Mouse (Mus musculus): ENCODE results near the gene Kcnk3. TPM values are rescaled to one million over a fixed set of nuclear protein-coding genes. Genes with fewer than 3 reads are reported as not detected.
A peak's percentile ranks its signal among the peaks of the same experiment; 100 is the strongest.

The Kcnk3 gene
- polyA plus RNA-seq (2014; fragmentation: Nextera tagmentation; extraction: Ambion mirVana), result 10.5 and 12.9 TPM in 2 replicates

DNA sequence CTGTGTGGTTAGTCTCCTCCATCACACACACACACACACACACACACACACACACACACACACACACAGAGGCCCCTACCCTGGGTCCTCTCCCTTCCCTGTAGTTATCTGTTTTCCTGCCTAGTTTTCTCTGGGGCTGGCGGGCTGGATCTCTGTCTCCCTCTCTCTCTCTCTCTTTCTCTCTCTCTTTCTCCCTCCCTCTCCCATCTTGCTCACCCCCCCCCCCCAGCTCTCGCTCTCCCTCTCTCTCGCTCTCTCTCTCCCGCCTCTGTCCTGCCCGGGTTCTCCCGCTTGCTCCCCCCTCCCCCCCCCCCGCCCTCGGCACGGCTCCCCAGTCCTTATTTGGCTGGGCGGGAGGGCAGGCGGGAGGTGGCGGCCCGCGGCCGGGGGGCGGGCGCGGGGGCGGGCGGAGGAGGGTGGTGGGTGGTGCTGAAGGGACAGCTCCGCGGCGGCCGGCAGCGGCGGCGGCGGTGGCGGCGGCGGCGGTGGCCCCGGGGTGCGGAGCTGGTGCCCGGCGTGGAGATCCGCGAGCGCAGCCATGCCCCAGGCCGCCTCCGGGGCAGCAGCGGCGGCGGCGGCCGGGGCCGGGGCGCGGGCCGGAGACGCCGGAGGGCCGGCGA lies at the start of gene Kcnk3:
TSS of gene Kcnk3 (plus strand) at position 490 of the 620 bp plus-strand sequence.
- peak within 1 kb of the TSS; percentile 61 for H3K4me3 ChIP-seq (ENCODE audit: low read depth, low read length)
- H3K4me2 ChIP-seq (ENCODE audit: low read depth, low read length), result peak within 1 kb of the TSS; percentile 91
- H3K9ac ChIP-seq (replicated peaks; ENCODE audit: low read depth, low read length), result peak within 1 kb of the TSS; percentile 80
- peaks cover 5% of the 10 kb centered on the region; the same call in 1 of the 2 replicates for H3K4me1 ChIP-seq (ENCODE audit: control insufficient read depth, insufficient read depth, low read length)
- ATAC-seq (ENCODE audit: low read depth), result peak; percentile 78
- no peaks in the 10 kb centered on the region for H3K9me3 ChIP-seq (ENCODE audit: control insufficient read depth, low read length)
- H3K27ac ChIP-seq (ENCODE audit: low read depth, low read length), result peak within 1 kb of the TSS; percentile 78
- peaks cover 6% of the 10 kb centered on the region; the same call in 1 of the 2 replicates for H3K27me3 ChIP-seq (ENCODE audit: control insufficient read depth, insufficient read depth, low read length)
- no peaks in the 10 kb centered on the region for H3K36me3 ChIP-seq (ENCODE audit: control insufficient read depth, insufficient read depth, low read length)
- WGBS, result 0% methylated on average over 20 of the region's 54 CpGs

DNA sequence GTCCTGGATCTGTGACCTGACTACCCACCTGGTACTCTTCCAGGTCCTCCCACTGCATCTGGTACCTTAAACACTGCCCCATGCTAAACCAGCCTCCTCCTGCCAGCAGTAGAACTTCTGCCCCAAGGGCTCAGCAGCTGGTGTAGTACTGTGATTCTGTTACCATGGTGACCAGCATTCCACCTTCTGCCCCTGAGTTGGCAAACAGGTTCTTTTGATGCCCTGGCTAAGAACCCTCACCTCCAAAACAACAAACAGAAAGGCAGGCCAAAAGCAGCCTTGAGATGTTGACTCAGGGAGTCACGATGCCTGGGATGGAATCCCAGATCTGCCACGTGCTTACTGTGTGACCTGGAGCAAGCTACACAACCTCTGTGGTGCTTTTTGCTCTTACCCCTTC lies 42.3 kb upstream of the Kcnk3 start, which contains the start of gene Cib4:
TSS of gene Cib4 (minus strand) at position 139 of the 400 bp plus-strand sequence.
- no peak within 1 kb of the TSS for H3K4me3 ChIP-seq (ENCODE audit: low read depth, low read length)
- H3K4me1 ChIP-seq (ENCODE audit: control insufficient read depth, insufficient read depth, low read length), result no peaks in the 10 kb centered on the region
- no peak for ATAC-seq (ENCODE audit: low read depth)
- H3K4me2 ChIP-seq (ENCODE audit: low read depth, low read length), result no peak within 1 kb of the TSS
- H3K27me3 ChIP-seq (ENCODE audit: control insufficient read depth, insufficient read depth, low read length), result no peaks in the 10 kb centered on the region
- no peaks in the 10 kb centered on the region for H3K36me3 ChIP-seq (ENCODE audit: control insufficient read depth, insufficient read depth, low read length)
- no peak within 1 kb of the TSS for H3K27ac ChIP-seq (ENCODE audit: low read depth, low read length)
- H3K9ac ChIP-seq (replicated peaks; ENCODE audit: low read depth, low read length), result no peak within 1 kb of the TSS
- WGBS, result 60% methylated on average over 2 of the region's 2 CpGs
- no peaks in the 10 kb centered on the region for H3K9me3 ChIP-seq (ENCODE audit: control insufficient read depth, low read length)

DNA sequence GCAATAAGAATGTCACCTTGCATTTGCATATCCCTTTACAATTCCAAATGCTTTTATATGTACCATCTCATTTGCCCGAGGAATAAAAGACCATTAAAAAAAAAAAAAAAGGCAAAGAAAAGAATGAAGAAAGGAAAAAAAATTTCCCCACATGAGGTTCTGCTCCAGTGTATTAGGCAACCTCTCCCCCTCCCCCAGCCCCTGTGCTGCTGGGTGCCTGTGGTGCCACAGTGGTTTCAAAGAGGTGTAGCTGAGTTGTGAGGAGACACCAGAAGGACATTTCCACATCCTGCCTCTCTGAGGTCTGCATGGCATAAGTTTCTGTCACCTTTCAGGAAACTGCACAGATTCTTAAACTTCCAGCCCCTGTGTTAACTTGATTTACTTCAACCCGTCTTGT lies 39.3 kb upstream of the Kcnk3 start:
- no peaks in the 10 kb centered on the region for H3K36me3 ChIP-seq (ENCODE audit: control insufficient read depth, insufficient read depth, low read length)
- no peak overlapping the region for H3K4me3 ChIP-seq (ENCODE audit: low read depth, low read length)
- H3K4me1 ChIP-seq (ENCODE audit: control insufficient read depth, insufficient read depth, low read length), result no peaks in the 10 kb centered on the region
- H3K9me3 ChIP-seq (ENCODE audit: control insufficient read depth, low read length), result no peaks in the 10 kb centered on the region
- no peak overlapping the region for H3K9ac ChIP-seq (replicated peaks; ENCODE audit: low read depth, low read length)
- H3K27ac ChIP-seq (ENCODE audit: low read depth, low read length), result no peak overlapping the region
- no peaks in the 10 kb centered on the region for H3K27me3 ChIP-seq (ENCODE audit: control insufficient read depth, insufficient read depth, low read length)
- H3K4me2 ChIP-seq (ENCODE audit: low read depth, low read length), result no peak overlapping the region
- ATAC-seq (ENCODE audit: low read depth), result no peak
- 54% methylated on average over 2 of the region's 2 CpGs for WGBS

DNA sequence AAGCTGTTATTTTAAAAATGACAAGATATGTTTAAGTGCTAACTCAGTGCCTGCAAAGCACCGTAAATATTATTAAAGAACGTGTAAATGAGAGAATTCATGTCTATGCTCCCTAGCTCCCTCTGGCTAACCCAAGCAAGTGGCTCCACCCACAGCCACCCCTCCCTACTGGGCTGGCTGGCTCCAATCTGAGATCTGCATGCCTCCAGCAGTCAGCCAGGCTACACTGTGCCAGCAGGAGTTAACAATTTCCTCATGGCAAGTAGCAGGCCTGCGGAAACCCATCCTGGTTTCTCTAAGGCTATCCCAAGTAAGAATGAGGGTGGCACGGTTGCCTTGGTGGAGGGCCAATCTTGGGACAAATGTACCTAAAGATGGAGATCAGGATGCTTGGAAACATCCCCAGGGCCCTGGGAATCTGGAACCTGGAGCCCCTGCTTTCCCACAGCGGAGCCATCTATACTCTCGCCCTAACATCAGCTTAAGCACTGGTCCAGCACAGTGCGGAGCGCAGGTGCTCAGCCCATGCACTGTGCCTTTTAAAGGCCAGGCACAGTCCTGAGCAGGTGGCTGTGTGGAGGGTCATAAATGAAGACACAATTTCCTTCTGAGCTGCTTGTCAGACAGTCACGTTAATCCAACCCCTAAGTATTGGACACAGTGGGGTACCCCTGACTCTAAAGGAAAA lies 37.5 kb upstream of the Kcnk3 start:
- no peaks in the 10 kb centered on the region for H3K27me3 ChIP-seq (ENCODE audit: control insufficient read depth, insufficient read depth, low read length)
- ATAC-seq (ENCODE audit: low read depth), result peak; percentile 58; the same call in 1 of the 2 replicates
- no peak overlapping the region for H3K4me2 ChIP-seq (ENCODE audit: low read depth, low read length)
- no peak overlapping the region for H3K9ac ChIP-seq (replicated peaks; ENCODE audit: low read depth, low read length)
- H3K27ac ChIP-seq (ENCODE audit: low read depth, low read length), result no peak overlapping the region
- no peak overlapping the region for H3K4me3 ChIP-seq (ENCODE audit: low read depth, low read length)
- WGBS, result 60% methylated on average over 9 of the region's 9 CpGs
- H3K4me1 ChIP-seq (ENCODE audit: control insufficient read depth, insufficient read depth, low read length), result no peaks in the 10 kb centered on the region
- H3K9me3 ChIP-seq (ENCODE audit: control insufficient read depth, low read length), result no peaks in the 10 kb centered on the region
- no peaks in the 10 kb centered on the region for H3K36me3 ChIP-seq (ENCODE audit: control insufficient read depth, insufficient read depth, low read length)

DNA sequence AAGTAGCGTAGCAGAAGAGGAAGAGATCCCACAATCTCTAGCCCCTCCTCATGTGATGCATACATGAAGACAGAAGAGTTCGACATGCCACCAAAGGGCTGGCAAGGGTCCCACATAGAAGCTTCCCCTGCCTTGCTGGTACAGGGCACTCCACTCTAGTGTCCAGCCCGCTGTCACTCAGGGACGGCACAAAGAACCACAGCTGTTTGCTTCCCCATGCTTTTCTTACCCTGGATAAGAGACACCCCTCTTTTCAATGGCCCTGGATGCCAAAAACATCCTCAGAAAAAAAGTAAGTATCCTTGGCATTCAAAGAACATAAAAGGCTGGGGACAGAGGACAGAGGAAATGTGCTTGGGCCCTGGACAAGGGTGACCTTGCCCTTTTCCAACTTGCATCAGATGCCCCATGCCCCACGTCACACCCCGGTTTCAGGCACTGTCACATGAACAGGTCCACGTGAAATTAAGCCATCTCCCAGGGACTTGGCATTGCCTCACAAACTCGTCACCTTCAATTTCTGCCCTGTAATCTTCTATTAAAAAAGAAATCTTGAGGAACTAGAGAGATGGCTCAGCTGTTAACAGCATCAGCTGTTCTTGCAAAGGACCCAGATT lies 36.8 kb upstream of the Kcnk3 start:
- H3K27me3 ChIP-seq (ENCODE audit: control insufficient read depth, insufficient read depth, low read length), result no peaks in the 10 kb centered on the region
- H3K36me3 ChIP-seq (ENCODE audit: control insufficient read depth, insufficient read depth, low read length), result no peaks in the 10 kb centered on the region
- H3K4me2 ChIP-seq (ENCODE audit: low read depth, low read length), result no peak overlapping the region
- H3K4me3 ChIP-seq (ENCODE audit: low read depth, low read length), result no peak overlapping the region
- no peak for ATAC-seq (ENCODE audit: low read depth)
- H3K9me3 ChIP-seq (ENCODE audit: control insufficient read depth, low read length), result no peaks in the 10 kb centered on the region
- no peak overlapping the region for H3K27ac ChIP-seq (ENCODE audit: low read depth, low read length)
- 85% methylated on average over 8 of the region's 8 CpGs for WGBS
- no peaks in the 10 kb centered on the region for H3K4me1 ChIP-seq (ENCODE audit: control insufficient read depth, insufficient read depth, low read length)
- H3K9ac ChIP-seq (replicated peaks; ENCODE audit: low read depth, low read length), result no peak overlapping the region

DNA sequence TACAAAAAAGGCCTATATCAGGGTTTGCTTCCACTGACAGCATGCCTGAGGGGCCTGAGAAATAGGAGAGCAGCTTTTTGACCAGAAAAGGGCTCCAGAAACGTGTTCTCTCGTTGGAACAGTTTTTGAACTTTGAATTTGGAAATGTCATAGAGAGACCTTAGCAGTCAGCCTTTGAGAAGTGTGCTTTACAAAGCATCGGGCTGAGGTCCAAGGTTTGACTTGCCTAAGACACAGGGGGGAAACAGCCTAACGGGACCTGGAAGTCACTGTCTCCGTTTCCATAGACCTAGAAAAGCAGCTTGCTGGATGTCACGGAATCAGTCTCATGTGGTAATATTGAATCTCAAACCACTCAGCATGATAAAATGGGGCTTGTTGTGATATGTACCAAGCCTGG lies 36.0 kb upstream of the Kcnk3 start:
- Histone ChIP-seq H3K9ac (replicated peaks; ENCODE audit: low read depth, low read length) (no peak overlapping the region), H3K4me2 (ENCODE audit: low read depth, low read length) (no peak overlapping the region), H3K27me3 (ENCODE audit: control insufficient read depth, insufficient read depth, low read length) (no peaks in the 10 kb centered on the region), H3K36me3 (ENCODE audit: control insufficient read depth, insufficient read depth, low read length) (no peaks in the 10 kb centered on the region), H3K27ac (ENCODE audit: low read depth, low read length) (no peak overlapping the region), H3K4me3 (ENCODE audit: low read depth, low read length) (no peak overlapping the region), H3K4me1 (ENCODE audit: control insufficient read depth, insufficient read depth, low read length) (no peaks in the 10 kb centered on the region), H3K9me3 (ENCODE audit: control insufficient read depth, low read length) (no peaks in the 10 kb centered on the region)
- no peak for ATAC-seq (ENCODE audit: low read depth)
- 90% methylated on average over 6 of the region's 6 CpGs for WGBS

DNA sequence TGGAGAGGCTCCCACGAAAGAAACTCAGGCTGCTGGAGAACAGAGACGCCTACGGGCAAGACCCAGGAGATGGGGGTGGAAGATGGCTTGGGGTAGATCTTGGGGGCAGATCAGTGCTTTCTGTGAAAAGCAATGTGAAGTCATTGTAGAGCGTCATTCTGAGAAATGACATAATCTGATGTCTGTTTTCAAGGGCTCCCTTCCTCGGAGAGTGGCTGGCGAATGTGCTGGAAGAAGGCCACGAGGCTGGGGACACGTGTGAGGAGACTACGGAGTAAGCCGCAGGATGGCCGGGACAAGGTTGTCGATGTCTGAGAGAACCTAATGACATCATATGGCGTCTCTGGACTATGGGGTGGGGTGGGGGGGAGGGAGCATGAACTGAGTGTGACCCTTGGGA lies 34.0 kb upstream of the Kcnk3 start:
- no peaks in the 10 kb centered on the region for H3K4me1 ChIP-seq (ENCODE audit: control insufficient read depth, insufficient read depth, low read length)
- H3K27ac ChIP-seq (ENCODE audit: low read depth, low read length), result no peak overlapping the region
- no peak overlapping the region for H3K4me3 ChIP-seq (ENCODE audit: low read depth, low read length)
- H3K9ac ChIP-seq (replicated peaks; ENCODE audit: low read depth, low read length), result no peak overlapping the region
- ATAC-seq (ENCODE audit: low read depth), result no peak
- H3K9me3 ChIP-seq (ENCODE audit: control insufficient read depth, low read length), result no peaks in the 10 kb centered on the region
- H3K4me2 ChIP-seq (ENCODE audit: low read depth, low read length), result no peak overlapping the region
- 93% methylated on average over 13 of the region's 13 CpGs for WGBS
- no peaks in the 10 kb centered on the region for H3K36me3 ChIP-seq (ENCODE audit: control insufficient read depth, insufficient read depth, low read length)
- no peaks in the 10 kb centered on the region for H3K27me3 ChIP-seq (ENCODE audit: control insufficient read depth, insufficient read depth, low read length)

DNA sequence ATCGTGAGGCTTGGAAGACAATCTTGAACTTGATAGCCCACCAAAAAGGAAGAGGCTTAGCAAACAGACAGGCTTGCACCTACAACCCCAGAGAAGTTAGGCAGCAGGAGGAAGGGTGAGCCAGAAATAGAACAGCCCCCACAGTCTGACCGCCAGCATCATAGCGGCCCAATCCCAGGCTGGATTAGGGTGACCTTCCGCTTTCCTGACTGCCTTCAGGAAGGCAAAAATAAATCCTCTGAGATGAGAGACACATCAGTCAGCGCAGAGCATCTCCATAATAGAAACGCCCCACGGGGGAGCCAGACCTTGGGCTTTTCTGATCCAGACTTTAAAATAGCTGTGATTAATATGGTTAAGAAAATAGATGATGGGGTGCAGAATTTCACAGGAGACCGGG lies 33.0 kb upstream of the Kcnk3 start:
- WGBS, result 80% methylated on average over 8 of the region's 8 CpGs
- H3K4me3 ChIP-seq (ENCODE audit: low read depth, low read length), result no peak overlapping the region
- no peak overlapping the region for H3K9ac ChIP-seq (replicated peaks; ENCODE audit: low read depth, low read length)

DNA sequence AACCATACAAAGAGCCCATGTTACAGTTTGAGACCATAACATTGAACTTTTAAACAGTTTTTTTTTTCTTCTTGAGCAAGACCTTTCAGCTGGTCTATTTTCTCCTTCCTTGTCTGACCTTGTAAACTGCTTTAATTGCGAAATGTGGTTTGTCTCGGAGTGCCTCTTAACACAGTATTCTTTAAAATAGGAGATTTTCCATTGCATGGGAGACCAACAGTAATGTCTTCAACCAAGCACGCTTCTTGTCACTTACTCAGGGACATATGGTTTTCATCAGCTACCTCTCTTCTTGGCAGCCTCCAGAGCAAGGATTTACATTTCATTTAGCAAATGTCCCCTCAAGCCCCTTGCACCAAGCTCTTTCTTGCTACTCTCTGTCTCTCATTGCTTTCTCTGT lies 31.7 kb upstream of the Kcnk3 start:
- no peaks in the 10 kb centered on the region for H3K9me3 ChIP-seq (ENCODE audit: control insufficient read depth, low read length)
- H3K27ac ChIP-seq (ENCODE audit: low read depth, low read length), result no peak overlapping the region
- WGBS, result 92% methylated on average over 3 of the region's 3 CpGs
- no peak overlapping the region for H3K9ac ChIP-seq (replicated peaks; ENCODE audit: low read depth, low read length)
- H3K4me2 ChIP-seq (ENCODE audit: low read depth, low read length), result no peak overlapping the region
- H3K27me3 ChIP-seq (ENCODE audit: control insufficient read depth, insufficient read depth, low read length), result no peaks in the 10 kb centered on the region
- H3K4me1 ChIP-seq (ENCODE audit: control insufficient read depth, insufficient read depth, low read length), result no peaks in the 10 kb centered on the region
- H3K4me3 ChIP-seq (ENCODE audit: low read depth, low read length), result no peak overlapping the region
- no peaks in the 10 kb centered on the region for H3K36me3 ChIP-seq (ENCODE audit: control insufficient read depth, insufficient read depth, low read length)
- ATAC-seq (ENCODE audit: low read depth), result no peak

More for the DNA sequence above, 33.0 kb upstream of the Kcnk3 start:
- Histone ChIP-seq H3K4me1 (ENCODE audit: control insufficient read depth, insufficient read depth, low read length) (no peaks in the 10 kb centered on the region), H3K27ac (ENCODE audit: low read depth, low read length) (no peak overlapping the region), H3K4me2 (ENCODE audit: low read depth, low read length) (no peak overlapping the region), H3K9me3 (ENCODE audit: control insufficient read depth, low read length) (no peaks in the 10 kb centered on the region), H3K36me3 (ENCODE audit: control insufficient read depth, insufficient read depth, low read length) (no peaks in the 10 kb centered on the region), H3K27me3 (ENCODE audit: control insufficient read depth, insufficient read depth, low read length) (no peaks in the 10 kb centered on the region)
- no peak for ATAC-seq (ENCODE audit: low read depth)
